Mouse (Mus musculus) liver, adult 10 weeks (tissue): Measurements from ENCODE around the gene Cul3. TPM values are rescaled to one million over a fixed set of nuclear protein-coding genes. Genes with fewer than 3 reads are reported as not detected.

ENCODE experiments used
- polyA plus RNA-seq: library from polyadenylated mRNA; stranded (reverse); fragments of 350-450 nt; fragmentation: Illumina TruSeq; extraction: RNeasy Lipid Tissue Mini Kit (QIAGEN cat#74804); gene quantifications from one replicate; pipeline ENCODE4 v1.2.3, GENCODE M21; 2014; ENCODE audit warnings: low read depth, low replicate concordance

The Cul3 gene
- 189 TPM for polyA plus RNA-seq

DNA sequence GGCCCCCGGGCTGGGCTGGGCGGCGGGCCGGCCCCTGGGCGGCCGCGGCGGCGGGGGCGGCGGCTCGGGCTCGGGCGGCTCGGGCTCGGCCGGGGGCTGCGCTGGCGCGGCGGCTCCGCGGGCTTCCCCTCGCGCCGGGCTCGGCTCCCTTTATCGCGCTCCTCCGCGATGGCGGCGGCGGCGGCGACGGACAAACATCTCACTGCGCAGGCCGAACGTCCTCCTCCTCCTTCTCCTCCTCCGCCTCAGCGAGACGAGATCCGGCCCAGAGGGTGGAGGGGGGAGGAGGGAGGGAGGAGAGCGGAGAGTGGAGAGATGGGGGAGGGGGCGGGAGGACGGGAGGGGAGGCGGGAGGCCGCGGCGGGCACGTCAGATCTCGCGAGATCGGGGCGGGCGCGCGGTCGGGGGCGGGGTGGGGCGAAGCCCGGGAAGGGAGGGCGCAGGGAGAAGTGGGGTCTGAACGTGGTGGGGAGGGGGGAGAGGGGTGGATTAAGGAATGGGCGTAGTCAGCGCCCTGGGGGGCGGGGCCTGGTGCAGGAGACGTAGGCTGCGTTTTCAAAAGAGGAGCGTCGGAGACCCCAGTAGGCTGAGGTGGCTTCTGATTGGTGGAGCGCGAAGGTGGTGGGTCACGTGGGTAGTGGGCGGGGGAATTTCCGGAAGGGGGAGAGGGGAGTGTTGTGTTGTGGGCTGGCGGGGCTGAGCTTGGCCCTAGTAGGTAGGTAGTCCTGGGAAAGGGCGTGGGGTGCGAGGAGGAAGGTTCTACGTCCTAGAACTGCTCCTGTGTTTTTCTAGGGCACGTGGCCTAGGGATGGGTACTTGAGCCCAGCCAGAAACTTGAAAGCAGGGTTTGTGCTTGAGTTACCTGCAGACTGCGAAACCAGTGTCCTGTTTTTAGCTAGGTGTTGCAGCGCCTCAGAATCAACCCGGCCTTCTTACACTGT lies at the start of gene Cul3:
Cul3 (minus strand) TSS at position 45 of the 941 bp plus-strand sequence.

DNA sequence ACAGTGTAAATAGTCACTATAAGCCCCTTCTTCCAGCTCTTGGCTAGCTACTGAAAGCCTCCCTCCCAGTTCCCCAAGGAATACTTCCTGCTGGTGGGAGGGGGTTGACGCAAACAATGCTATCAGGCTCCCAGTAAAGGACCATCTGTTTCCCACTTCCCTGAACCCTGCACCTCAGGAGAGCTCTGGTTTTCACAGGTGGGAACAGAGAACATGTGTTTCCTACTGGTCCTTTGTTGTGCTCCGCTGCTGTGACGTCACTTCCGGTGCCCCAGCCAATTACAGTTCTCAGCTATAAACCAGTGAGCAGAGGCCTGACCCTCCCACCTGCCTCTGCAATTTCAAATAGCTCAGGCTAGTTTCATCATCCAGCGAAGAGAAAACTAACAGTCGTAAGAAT lies 122.0 kb downstream of the Cul3 start, which contains the start of gene Fam124b:
Fam124b (minus strand) TSS at position 206 of the 400 bp plus-strand sequence.

Other genes starting within 250 kb of the Cul3 start
- gene Fam124b, start 122.0 kb downstream of the Cul3 start, polyA plus RNA-seq, result not detected
- not detected for gene Gm45261, start 121.0 kb upstream of the Cul3 start, polyA plus RNA-seq